Mouse (Mus musculus) ES-E14 (cell line): ENCODE measurements around the gene C330007P06Rik. TPM values are rescaled to one million over a fixed set of nuclear protein-coding genes. Genes with fewer than 3 reads are reported as not detected.
A peak's percentile ranks its signal among the peaks of the same experiment; 100 is the strongest.

Experiments
- DNase-seq: peaks from one replicate; pipeline ENCODE4 v3.0.0-alpha.2; 2013; ENCODE audit warnings: low read depth, low spot score
- H3K27ac ChIP-seq: 2 replicates; pipeline ENCODE4 v1.5.1; 2012; ENCODE audit warnings: low read depth, mild to moderate bottlenecking, low read length, moderate library complexity, mixed read lengths; ENCODE audit not compliant: poor library complexity, insufficient read depth, severe bottlenecking
- H3K36me3 ChIP-seq: 2 replicates; pipeline ENCODE4 v1.6.1; 2012; ENCODE audit warnings: mild to moderate bottlenecking, low read length, moderate library complexity, mixed read lengths; ENCODE audit not compliant: control insufficient read depth, poor library complexity, insufficient read depth, severe bottlenecking
- H3K4me1 ChIP-seq, 2 experiments: fragments of 150-350 bp in 1 of 2; sonication (generic) in 1 of 2; 2 replicates each; pipeline ENCODE4 v1.6.1; 2012; ENCODE audit warnings: low read length in 2 of 2, mild to moderate bottlenecking in 1 of 2, mixed read lengths in 1 of 2; ENCODE audit not compliant: control insufficient read depth in 2 of 2, insufficient read depth in 2 of 2, poor library complexity in 1 of 2
- H3K4me3 ChIP-seq, 2 experiments: fragments of 150-350 bp in 1 of 2; sonication (generic) in 1 of 2; 2 replicates each; pipeline ENCODE4 v1.5.1; 2012; ENCODE audit warnings: low read length in 2 of 2, low read depth in 1 of 2, mild to moderate bottlenecking in 1 of 2, mixed read lengths in 1 of 2; ENCODE audit not compliant: insufficient read depth in 1 of 2, poor library complexity in 1 of 2, severe bottlenecking in 1 of 2
- H3K9ac ChIP-seq: 2 replicates; pipeline ENCODE4 v1.6.1; 2012; ENCODE audit warnings: low read depth, mild to moderate bottlenecking, low read length, mixed read lengths; ENCODE audit not compliant: poor library complexity, insufficient read depth, severe bottlenecking
- H3K9me3 ChIP-seq: fragments of 150-350 bp; sonication (generic); 2 replicates; pipeline ENCODE4 v1.6.1; 2012; ENCODE audit warnings: low read depth, mild to moderate bottlenecking, low read length; ENCODE audit not compliant: control insufficient read depth, insufficient read depth
- CHD2 ChIP-seq: IDR thresholded peaks from 2 replicates; pipeline ENCODE4 v1.6.1; 2014; ENCODE audit warnings: mild to moderate bottlenecking, low read depth, low read length, inconsistent platforms
- HCFC1 ChIP-seq: IDR thresholded peaks from 2 replicates; pipeline ENCODE4 v1.6.1; 2012; ENCODE audit warnings: low read length, inconsistent platforms, borderline replicate concordance; ENCODE audit not compliant: insufficient read depth
- MAFK ChIP-seq: IDR thresholded peaks from 2 replicates; pipeline ENCODE4 v1.6.1; 2014; ENCODE audit warnings: mild to moderate bottlenecking, low read depth, low read length, inconsistent platforms; ENCODE audit not compliant: insufficient read depth
- ZC3H11A ChIP-seq: IDR thresholded peaks from 2 replicates; pipeline ENCODE4 v1.6.1; 2012; ENCODE audit warnings: low read depth, mild to moderate bottlenecking, inconsistent platforms, low read length, borderline replicate concordance
- ZNF384 ChIP-seq: IDR thresholded peaks from 2 replicates; pipeline ENCODE4 v1.6.1; 2012; ENCODE audit warnings: low read depth, low read length, inconsistent platforms
- in situ Hi-C, 2 experiments: fragments of 600-800 bp; cut with MboI; formaldehyde crosslinking; loops; one replicate each; pipeline ENCODE4 v1.15.1; 2025; ENCODE audit warnings: low sequenced_read_pairs in 2 of 2, inconsistent platforms in 1 of 2; ENCODE audit not compliant: unreplicated experiment in 2 of 2
- total RNA-seq: library from RNA; depleted of rRNA; stranded (reverse); fragments of 300-350 nt; gene quantifications from 2 replicates; pipeline ENCODE4 v1.2.3, GENCODE M21; 2012

The C330007P06Rik gene
- total RNA-seq, 1 experiment: 30.2 TPM

DNA sequence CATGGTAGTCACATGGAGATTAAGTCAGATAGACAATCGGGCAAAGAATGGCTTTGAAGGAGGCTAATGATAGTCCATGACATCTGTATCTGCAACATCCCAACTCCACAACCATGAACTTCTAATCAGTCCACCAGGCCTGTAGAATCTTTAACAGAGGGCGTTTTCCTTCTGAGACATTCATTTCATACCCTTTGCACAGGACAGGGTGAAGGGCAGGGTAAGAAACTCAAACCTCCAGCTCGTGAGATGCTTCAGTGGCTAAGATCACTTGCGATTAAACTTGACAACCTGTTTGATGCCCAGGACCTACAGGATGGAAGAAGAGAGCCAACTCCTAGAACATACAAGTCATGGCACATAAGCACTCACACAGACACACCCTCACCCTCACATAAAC is 58.9 kb downstream of the C330007P06Rik start:
- no peaks in the 10 kb centered on the region for H3K36me3 ChIP-seq
- no peak overlapping the region; the same call in 1 of the 2 replicates for H3K27ac ChIP-seq
- H3K9ac ChIP-seq: no peak overlapping the region; the same call in 1 of the 2 replicates
- H3K4me1 ChIP-seq: peaks cover 2 to 6% of the 10 kb centered on the region in 2 experiments; a peak in 1 of 4 replicates
- TF ChIP-seq ZNF384 (no peak), MAFK (no peak), ZC3H11A (no peak), HCFC1 (no peak), CHD2 (no peak)
- in situ Hi-C loops: no loop called here
- no peak overlapping the region; a peak in 1 of 4 replicates for H3K4me3 ChIP-seq
- H3K9me3 ChIP-seq: no peaks in the 10 kb centered on the region
- DNase-seq: no peak

DNA sequence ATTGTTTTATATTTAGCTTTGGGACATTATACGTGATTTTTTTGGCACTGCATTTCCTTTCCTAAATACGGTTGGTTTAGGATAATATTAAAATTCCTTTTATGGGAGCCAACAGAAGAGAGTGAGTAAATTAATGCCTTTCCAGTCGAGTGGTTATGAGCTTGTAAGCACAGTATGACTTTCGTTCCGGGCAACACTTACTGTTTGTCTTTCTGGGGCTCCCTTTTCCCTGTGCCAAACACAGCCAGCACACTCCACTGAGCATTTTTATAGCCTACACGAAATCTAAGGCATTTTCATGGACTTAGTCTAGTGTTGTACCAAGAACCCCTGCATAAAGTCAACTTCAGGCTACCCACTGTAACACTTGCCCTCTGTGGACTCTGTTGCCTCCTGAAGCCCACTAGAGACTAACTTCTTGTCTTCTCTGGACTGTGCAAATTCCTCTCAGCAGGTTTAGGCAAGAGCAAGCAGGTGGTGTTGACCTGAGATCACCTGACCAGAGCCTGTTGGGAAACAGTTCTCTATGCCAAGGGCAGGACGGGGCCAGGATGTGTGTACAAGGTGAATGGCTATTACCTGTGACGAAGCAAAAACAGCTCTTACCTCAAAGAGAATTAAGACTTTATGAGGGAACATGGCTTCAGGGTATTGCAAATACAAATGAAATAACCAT is 59.6 kb downstream of the C330007P06Rik start:
- Histone ChIP-seq H3K27ac (no peak overlapping the region), H3K4me3 (no peak overlapping the region), H3K36me3 (no peaks in the 10 kb centered on the region), H3K9ac (no peak overlapping the region), H3K9me3 (no peaks in the 10 kb centered on the region), H3K4me1 (peaks cover 2 to 6% of the 10 kb centered on the region in 2 experiments; a peak in 1 of 4 replicates)
- TF ChIP-seq ZC3H11A (no peak), ZNF384 (no peak), HCFC1 (no peak), CHD2 (no peak), MAFK (no peak)
- DNase-seq: no peak
- in situ Hi-C loops: no loop called here

DNA sequence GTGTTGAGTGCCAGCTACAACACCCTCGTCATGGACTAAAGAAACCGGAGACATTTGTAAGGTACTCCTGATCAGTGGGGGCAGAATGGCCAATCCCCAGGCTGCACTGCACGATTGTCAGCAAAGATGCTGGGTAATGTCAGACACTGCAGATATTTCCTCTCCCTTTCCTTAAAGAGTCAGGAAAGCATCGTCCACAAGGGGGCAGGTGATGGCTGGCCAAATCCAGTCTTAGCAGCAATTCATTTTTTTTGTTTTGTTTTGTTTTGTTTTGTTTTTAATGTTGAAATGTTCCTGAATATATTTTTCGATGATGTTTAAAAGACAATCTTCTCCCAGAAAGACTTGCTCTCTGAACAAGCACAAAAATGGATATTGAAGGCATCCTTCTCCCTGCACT is 62.5 kb downstream of the C330007P06Rik start:
- H3K9ac ChIP-seq: no peak overlapping the region; the same call in 1 of the 2 replicates
- no peak for DNase-seq
- TF ChIP-seq ZNF384 (no peak), CHD2 (no peak), ZC3H11A (no peak), MAFK (no peak), HCFC1 (no peak)
- H3K36me3 ChIP-seq: no peaks in the 10 kb centered on the region
- no peak overlapping the region for H3K27ac ChIP-seq
- no peaks in the 10 kb centered on the region for H3K9me3 ChIP-seq
- peaks cover 2 to 9% of the 10 kb centered on the region in 2 experiments; a peak in 3 of 4 replicates for H3K4me1 ChIP-seq
- no peak overlapping the region for H3K4me3 ChIP-seq
- in situ Hi-C loops: no loop called here

DNA sequence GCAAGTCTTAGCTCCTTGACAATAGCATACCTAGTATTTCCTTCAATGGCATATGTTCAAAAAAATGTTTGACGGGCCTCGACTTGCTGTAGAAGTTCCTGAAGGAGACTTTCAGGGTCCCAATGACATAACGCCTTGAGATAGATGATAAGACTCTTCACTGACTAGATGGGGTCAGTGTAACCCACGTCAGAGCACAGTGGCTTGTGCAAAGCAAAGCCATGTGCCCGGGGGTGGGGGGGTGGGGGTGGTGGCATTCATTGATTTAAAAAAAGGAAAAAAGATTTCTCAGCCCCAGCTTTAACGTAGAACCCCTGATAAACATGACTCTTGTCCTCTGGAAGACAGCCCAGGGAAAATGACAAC is 65.6 kb downstream of the C330007P06Rik start:
- H3K4me1 ChIP-seq: peaks cover 0 to 5% of the 10 kb centered on the region in 2 experiments; a peak in 3 of 4 replicates
- H3K9me3 ChIP-seq: no peaks in the 10 kb centered on the region
- in situ Hi-C loops: no loop called here
- peak overlapping the region; percentile 80; the same call in 1 of the 2 replicates for H3K27ac ChIP-seq
- DNase-seq: no peak
- no peaks in the 10 kb centered on the region for H3K36me3 ChIP-seq
- H3K9ac ChIP-seq: peak overlapping the region; percentile 7; the same call in 1 of the 2 replicates
- H3K4me3 ChIP-seq: peak overlapping the region; percentile 16 to 53; a peak in 3 of 4 replicates
- TF ChIP-seq ZC3H11A: no peak
- no peak for TF ChIP-seq MAFK
- no peak for TF ChIP-seq HCFC1
- TF ChIP-seq CHD2: no peak
- TF ChIP-seq ZNF384: no peak
